Mouse (Mus musculus): ENCODE data around the gene Gatd1. TPM values are rescaled to one million over a fixed set of nuclear protein-coding genes. Genes with fewer than 3 reads are reported as not detected.

The Gatd1 gene
- polyA plus RNA-seq, 1 experiment from 2014 or later, result 52.2 TPM

DNA sequence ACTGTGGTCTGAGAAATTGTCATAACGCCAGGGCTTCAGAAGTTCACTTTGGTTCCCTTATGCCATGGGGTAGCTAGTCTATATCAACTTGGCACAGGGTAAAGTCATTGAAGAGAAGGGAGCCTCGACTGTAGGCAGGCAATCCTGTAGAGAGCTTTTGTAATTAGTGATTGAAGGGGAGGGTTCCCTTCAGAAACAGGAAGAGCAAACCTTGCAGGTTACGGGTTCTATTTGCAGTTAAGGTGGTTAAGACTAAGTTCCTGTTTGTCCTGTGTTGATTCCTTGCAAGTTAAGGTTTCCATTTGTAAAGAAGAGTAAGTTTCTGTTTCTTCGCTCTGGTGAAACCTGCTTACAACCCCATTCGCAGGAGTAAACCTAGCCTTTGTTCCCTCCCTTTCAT is 44.0 kb downstream of the Gatd1 start:
- Histone ChIP-seq H3K36me3 (no peaks in the 10 kb centered on the region), H3K4me2 (replicated peaks) (no peak overlapping the region), H3K4me3 (no peak overlapping the region), H3K9me3 (replicated peaks) (no peaks in the 10 kb centered on the region), H3K9ac (no peak overlapping the region), H3K4me1 (no peaks in the 10 kb centered on the region), H3K27ac (no peak overlapping the region), H3K27me3 (no peaks in the 10 kb centered on the region)
- 70% methylated on average over 5 of the region's 5 CpGs for WGBS
- no peak for ATAC-seq (ENCODE audit: low FRiP score)

DNA sequence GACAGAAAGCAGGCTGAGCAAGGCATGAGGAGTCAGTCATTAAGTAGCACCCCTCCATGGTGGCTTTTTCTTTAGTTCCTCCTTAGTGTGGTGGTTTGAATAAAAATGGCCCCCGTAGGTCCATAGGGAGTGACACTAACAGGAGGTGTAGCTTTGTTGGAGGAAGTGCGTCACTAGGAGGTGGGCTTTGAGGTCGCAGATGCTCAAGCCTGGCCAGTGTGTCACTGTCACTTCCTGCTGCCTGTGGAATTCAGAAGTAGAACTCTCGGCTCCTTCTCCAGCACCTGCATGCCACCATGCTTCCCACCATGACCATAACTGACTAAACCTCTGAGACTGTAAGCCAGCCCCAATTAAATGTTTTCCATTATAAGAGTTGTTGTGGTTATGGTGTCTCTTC is 46.6 kb downstream of the Gatd1 start:
- WGBS, result 87% methylated on average over 4 of the region's 4 CpGs
- no peak overlapping the region for H3K4me2 ChIP-seq (replicated peaks)
- no peak overlapping the region for H3K4me3 ChIP-seq
- H3K27ac ChIP-seq, result no peak overlapping the region
- no peaks in the 10 kb centered on the region for H3K9me3 ChIP-seq (replicated peaks)
- no peaks in the 10 kb centered on the region for H3K4me1 ChIP-seq
- no peaks in the 10 kb centered on the region for H3K36me3 ChIP-seq
- H3K9ac ChIP-seq, result no peak overlapping the region
- H3K27me3 ChIP-seq, result peaks cover 6% of the 10 kb centered on the region
- ATAC-seq (ENCODE audit: low FRiP score), result no peak

DNA sequence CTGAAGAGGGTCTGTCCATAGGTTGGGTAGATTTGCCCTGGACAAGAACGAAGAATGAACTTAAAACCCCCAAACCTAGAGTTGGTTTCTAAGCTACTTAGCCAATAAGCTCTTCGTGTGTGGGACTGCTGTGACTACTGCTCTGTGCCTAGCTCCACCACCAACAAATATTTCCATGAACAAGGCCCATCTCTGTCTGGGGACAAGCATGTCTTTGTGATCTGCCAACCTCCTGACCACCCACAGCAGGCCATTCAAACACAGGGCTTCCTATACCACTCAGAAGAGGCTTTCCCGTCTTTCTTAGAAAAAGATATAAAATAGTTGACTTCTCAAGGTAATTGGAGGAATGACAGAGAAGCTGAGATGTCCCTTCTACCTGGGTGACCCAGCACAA is 48.9 kb downstream of the Gatd1 start:
- no peak overlapping the region for H3K9ac ChIP-seq
- H3K4me3 ChIP-seq, result no peak overlapping the region
- no peak overlapping the region for H3K27ac ChIP-seq
- no peak for ATAC-seq (ENCODE audit: low FRiP score)
- H3K4me2 ChIP-seq (replicated peaks), result no peak overlapping the region
- H3K36me3 ChIP-seq, result no peaks in the 10 kb centered on the region
- H3K27me3 ChIP-seq, result peaks cover 27% of the 10 kb centered on the region
- 73% methylated on average over 3 of the region's 3 CpGs for WGBS
- no peaks in the 10 kb centered on the region for H3K4me1 ChIP-seq
- no peaks in the 10 kb centered on the region for H3K9me3 ChIP-seq (replicated peaks)

DNA sequence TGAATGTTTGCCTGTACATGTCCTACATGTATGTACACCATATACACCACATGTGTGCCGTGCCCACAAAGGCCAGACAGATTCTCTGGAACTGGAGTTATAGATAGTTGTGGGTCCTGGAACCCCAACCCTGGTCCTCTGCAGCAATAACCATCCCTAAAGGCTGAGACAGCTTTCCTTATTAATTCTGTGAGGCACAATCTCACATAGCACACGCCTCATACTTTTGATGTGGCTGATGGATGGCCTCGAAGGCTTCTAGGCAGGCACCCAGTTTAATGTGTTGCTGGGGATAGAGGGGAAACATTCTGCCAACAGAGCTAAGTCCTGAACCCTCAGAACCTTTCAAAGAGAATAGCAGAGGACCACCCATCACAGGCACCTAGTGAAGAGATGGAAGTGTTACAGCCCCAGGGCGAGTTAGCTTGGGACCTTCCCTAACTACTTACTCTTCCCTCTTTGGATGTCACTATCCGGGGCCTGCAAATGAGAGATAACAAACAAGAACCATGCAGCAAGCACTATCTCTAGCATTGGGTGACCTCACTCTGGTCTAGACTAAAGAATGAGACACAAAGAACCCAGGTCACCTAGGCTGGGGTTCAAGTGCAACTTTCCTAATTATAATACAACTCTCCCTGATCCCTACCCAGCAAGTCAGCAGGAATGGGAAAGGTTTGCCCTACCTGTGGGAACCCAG is 49.4 kb downstream of the Gatd1 start:
- Histone ChIP-seq H3K27ac (no peak overlapping the region), H3K4me1 (no peaks in the 10 kb centered on the region), H3K36me3 (no peaks in the 10 kb centered on the region), H3K4me3 (no peak overlapping the region), H3K9me3 (replicated peaks) (no peaks in the 10 kb centered on the region), H3K4me2 (replicated peaks) (no peak overlapping the region), H3K27me3 (peaks cover 27% of the 10 kb centered on the region), H3K9ac (no peak overlapping the region)
- ATAC-seq (ENCODE audit: low FRiP score), result no peak
- WGBS, result 87% methylated on average over 5 of the region's 5 CpGs

DNA sequence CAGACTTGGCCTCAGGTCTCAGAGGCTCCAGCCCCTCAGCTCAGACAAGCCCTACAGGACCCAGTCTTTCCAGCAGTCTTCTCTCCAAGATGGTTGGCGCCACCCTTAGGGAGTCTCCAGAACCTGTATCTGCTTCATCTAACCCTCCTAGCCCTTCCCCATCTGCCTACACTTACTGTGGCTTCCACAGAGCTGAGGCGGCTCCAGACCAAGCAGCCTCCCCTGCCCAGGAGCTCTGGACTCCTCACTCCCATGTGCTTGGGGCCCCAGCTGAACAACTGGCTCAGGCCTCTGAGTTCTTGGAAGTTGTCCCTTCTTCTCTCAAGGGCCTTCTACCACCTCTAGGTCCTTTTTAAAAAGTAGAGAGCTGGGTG is 50.2 kb downstream of the Gatd1 start:
- H3K4me3 ChIP-seq, result no peak overlapping the region
- no peak overlapping the region for H3K4me2 ChIP-seq (replicated peaks)
- ATAC-seq (ENCODE audit: low FRiP score), result no peak
- H3K4me1 ChIP-seq, result no peaks in the 10 kb centered on the region
- no peak overlapping the region for H3K27ac ChIP-seq
- WGBS, result 68% methylated on average over 2 of the region's 2 CpGs
- H3K36me3 ChIP-seq, result no peaks in the 10 kb centered on the region
- H3K9ac ChIP-seq, result no peak overlapping the region
- peaks cover 27% of the 10 kb centered on the region for H3K27me3 ChIP-seq
- no peaks in the 10 kb centered on the region for H3K9me3 ChIP-seq (replicated peaks)

GRCm38 (mm10) chr7:141363106-141363751 is 50.7 kb downstream of the Gatd1 start:
- no peak overlapping the region for H3K27ac ChIP-seq
- H3K4me1 ChIP-seq, result no peaks in the 10 kb centered on the region
- H3K4me3 ChIP-seq, result no peak overlapping the region
- no peaks in the 10 kb centered on the region for H3K36me3 ChIP-seq
- H3K4me2 ChIP-seq (replicated peaks), result no peak overlapping the region
- no peaks in the 10 kb centered on the region for H3K9me3 ChIP-seq (replicated peaks)
- peaks cover 27% of the 10 kb centered on the region for H3K27me3 ChIP-seq
- ATAC-seq (ENCODE audit: low FRiP score), result no peak
- H3K9ac ChIP-seq, result no peak overlapping the region
- WGBS, result 58% methylated on average over 4 of the region's 4 CpGs

GRCm38 (mm10) chr7:141361510-141361909 is 52.4 kb downstream of the Gatd1 start:
- Histone ChIP-seq H3K27ac (no peak overlapping the region), H3K4me1 (no peaks in the 10 kb centered on the region), H3K9ac (no peak overlapping the region), H3K4me2 (replicated peaks) (no peak overlapping the region), H3K27me3 (peaks cover 27% of the 10 kb centered on the region), H3K9me3 (replicated peaks) (no peaks in the 10 kb centered on the region), H3K36me3 (no peaks in the 10 kb centered on the region), H3K4me3 (no peak overlapping the region)
- no peak for ATAC-seq (ENCODE audit: low FRiP score)
- 17% methylated on average over 24 of the region's 24 CpGs for WGBS

Other genes with a start within 250 kb of the Gatd1 start
- 61.0 and 61.9 TPM in 2 replicates for gene Rnh1, start 241.3 kb downstream of the Gatd1 start, polyA plus RNA-seq (2016; fragmentation: Nextera tagmentation; extraction: Ambion mirVana)
- gene Hras, start 220.1 kb downstream of the Gatd1 start, polyA plus RNA-seq (2016; fragmentation: Nextera tagmentation; extraction: Ambion mirVana), result 95.1 and 103 TPM in 2 replicates
- 10.8 and 12.2 TPM in 2 replicates for gene Lrrc56, start 220.0 kb downstream of the Gatd1 start, polyA plus RNA-seq (2016; fragmentation: Nextera tagmentation; extraction: Ambion mirVana)
- gene Lmntd2, start 200.1 kb downstream of the Gatd1 start, polyA plus RNA-seq (2016; fragmentation: Nextera tagmentation; extraction: Ambion mirVana), result 3.3 and 3.9 TPM in 2 replicates
- gene Rassf7, start 198.3 kb downstream of the Gatd1 start, polyA plus RNA-seq (2016; fragmentation: Nextera tagmentation; extraction: Ambion mirVana), result 34.7 and 35.6 TPM in 2 replicates
- gene Phrf1, start 185.4 kb downstream of the Gatd1 start, polyA plus RNA-seq (2016; fragmentation: Nextera tagmentation; extraction: Ambion mirVana), result 95.5 and 99.3 TPM in 2 replicates
- 1.1 and 1.5 TPM in 2 replicates for gene Irf7, start 147.7 kb downstream of the Gatd1 start, polyA plus RNA-seq (2016; fragmentation: Nextera tagmentation; extraction: Ambion mirVana)
- gene Cdhr5, start 137.3 kb downstream of the Gatd1 start, polyA plus RNA-seq (2016; fragmentation: Nextera tagmentation; extraction: Ambion mirVana), result not detected in 2 replicates
- 2.4 and 2.7 TPM in 2 replicates for gene Sct, start 135.0 kb downstream of the Gatd1 start, polyA plus RNA-seq (2016; fragmentation: Nextera tagmentation; extraction: Ambion mirVana)
- gene Drd4, start 122.1 kb downstream of the Gatd1 start, polyA plus RNA-seq (2016; fragmentation: Nextera tagmentation; extraction: Ambion mirVana), result 0.81 and 0.86 TPM in 2 replicates
- gene Deaf1, start 86.4 kb downstream of the Gatd1 start, polyA plus RNA-seq (2016; fragmentation: Nextera tagmentation; extraction: Ambion mirVana), result 96.5 and 96.6 TPM in 2 replicates
- 60.5 and 66.9 TPM in 2 replicates for gene Tmem80, start 86.4 kb downstream of the Gatd1 start, polyA plus RNA-seq (2016; fragmentation: Nextera tagmentation; extraction: Ambion mirVana)
- 2.6 and 2.7 TPM in 2 replicates for gene Eps8l2, start 75.3 kb downstream of the Gatd1 start, polyA plus RNA-seq (2016; fragmentation: Nextera tagmentation; extraction: Ambion mirVana)
- 352 and 355 TPM in 2 replicates for gene Taldo1, start 21.9 kb downstream of the Gatd1 start, polyA plus RNA-seq (2016; fragmentation: Nextera tagmentation; extraction: Ambion mirVana)
- gene Cend1, start 15.4 kb upstream of the Gatd1 start, polyA plus RNA-seq (2016; fragmentation: Nextera tagmentation; extraction: Ambion mirVana), result 27.9 and 30.9 TPM in 2 replicates
- gene Slc25a22, start 23.8 kb upstream of the Gatd1 start, polyA plus RNA-seq (2016; fragmentation: Nextera tagmentation; extraction: Ambion mirVana), result 54.8 and 62.1 TPM in 2 replicates
- gene Pidd1, start 29.9 kb upstream of the Gatd1 start, polyA plus RNA-seq (2016; fragmentation: Nextera tagmentation; extraction: Ambion mirVana), result 10.8 and 11.6 TPM in 2 replicates
- 801 and 888 TPM in 2 replicates for gene Rplp2, start 33.2 kb upstream of the Gatd1 start, polyA plus RNA-seq (2016; fragmentation: Nextera tagmentation; extraction: Ambion mirVana)
- 16.2 and 19.1 TPM in 2 replicates for gene Pnpla2, start 41.1 kb upstream of the Gatd1 start, polyA plus RNA-seq (2016; fragmentation: Nextera tagmentation; extraction: Ambion mirVana)
- gene Cracr2b, start 47.0 kb upstream of the Gatd1 start, polyA plus RNA-seq (2016; fragmentation: Nextera tagmentation; extraction: Ambion mirVana), result 7.7 and 8.9 TPM in 2 replicates
- gene Cd151, start 53.3 kb upstream of the Gatd1 start, polyA plus RNA-seq (2016; fragmentation: Nextera tagmentation; extraction: Ambion mirVana), result 14.4 and 17.3 TPM in 2 replicates
- 62.0 and 69.0 TPM in 2 replicates for gene Polr2l, start 61.0 kb upstream of the Gatd1 start, polyA plus RNA-seq (2016; fragmentation: Nextera tagmentation; extraction: Ambion mirVana)
- gene Tspan4, start 61.1 kb upstream of the Gatd1 start, polyA plus RNA-seq (2016; fragmentation: Nextera tagmentation; extraction: Ambion mirVana), result 30.1 and 31.1 TPM in 2 replicates
- gene Chid1, start 125.7 kb upstream of the Gatd1 start, polyA plus RNA-seq (2016; fragmentation: Nextera tagmentation; extraction: Ambion mirVana), result 31.8 and 32.1 TPM in 2 replicates
- 114 and 117 TPM in 2 replicates for gene Ap2a2, start 148.0 kb upstream of the Gatd1 start, polyA plus RNA-seq (2016; fragmentation: Nextera tagmentation; extraction: Ambion mirVana)
- 0.17 and 0.30 TPM in 2 replicates for gene Muc6, start 241.2 kb upstream of the Gatd1 start, polyA plus RNA-seq (2016; fragmentation: Nextera tagmentation; extraction: Ambion mirVana)